Comparison of ENCODE assay signal across 8 mouse cellular contexts in the genomic region with DNA sequence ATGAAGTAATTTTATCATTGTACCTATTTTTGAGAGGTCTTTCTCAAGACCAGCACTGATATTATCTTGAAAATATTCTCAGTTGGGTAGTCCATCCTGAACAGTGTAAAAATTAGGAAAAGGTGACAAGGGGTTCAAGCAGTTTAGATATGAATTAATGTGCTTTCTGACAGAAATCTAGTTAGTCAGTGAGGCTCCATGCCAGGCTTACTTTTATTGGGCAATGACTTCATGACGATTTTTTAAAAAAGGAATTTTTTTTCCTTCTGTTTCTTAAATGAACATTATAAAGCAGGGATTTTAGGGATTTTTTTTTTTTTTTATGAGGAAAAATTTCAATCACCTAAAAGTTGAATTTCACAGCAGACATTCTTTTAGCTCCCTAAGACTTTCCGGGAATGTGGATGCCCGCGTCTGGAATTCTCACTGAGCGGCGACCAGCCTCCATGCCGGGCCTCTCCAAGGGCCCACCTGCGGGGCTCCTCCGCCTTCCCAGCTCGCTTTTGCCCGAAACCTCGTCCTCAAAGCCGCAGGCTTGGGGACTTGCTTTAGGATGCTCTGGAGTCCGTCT. TPM values are rescaled to one million over a fixed set of nuclear protein-coding genes. Genes with fewer than 3 reads are reported as not detected.
DNase-seq lines count a peak whose midpoint lies in the region; ATAC-seq lines count a peak whose summit lies in the region.

No protein-coding gene starts in this region.

- peak overlapping the region; percentile 62 for H3K4me2 ChIP-seq in lung, embryonic 15.5 days
- peak overlapping the region; percentile 75 for H3K4me2 ChIP-seq in embryonic facial prominence, embryonic 14.5 days (ENCODE audit: low read depth, low read length)
- H3K4me2 ChIP-seq in neural tube, embryonic 13.5 days, result peak overlapping the region; percentile 82

- H3K9me3 ChIP-seq in lung, embryonic 15.5 days, result no peaks in the 10 kb centered on the region
- H3K9me3 ChIP-seq in embryonic facial prominence, embryonic 14.5 days (ENCODE audit: control insufficient read depth, low read length), result no peaks in the 10 kb centered on the region
- H3K9me3 ChIP-seq in limb, embryonic 10.5 days (replicated peaks), result no peaks in the 10 kb centered on the region
- no peaks in the 10 kb centered on the region for H3K9me3 ChIP-seq in neural tube, embryonic 13.5 days

- under 1% methylated on average over 14 of the region's 14 CpGs for WGBS in lung, embryonic 15.5 days
- under 1% methylated on average over 14 of the region's 14 CpGs for WGBS in embryonic facial prominence, embryonic 14.5 days
- WGBS in limb, embryonic 10.5 days, result 2% methylated on average over 14 of the region's 14 CpGs
- WGBS in neural tube, embryonic 13.5 days, result 1% methylated on average over 14 of the region's 14 CpGs

- H3K36me3 ChIP-seq in lung, embryonic 15.5 days, result no peaks in the 10 kb centered on the region
- H3K36me3 ChIP-seq in embryonic facial prominence, embryonic 14.5 days (ENCODE audit: control insufficient read depth, insufficient read depth, low read length), result peaks cover 8% of the 10 kb centered on the region; the same call in 1 of the 2 replicates
- peaks cover 2% of the 10 kb centered on the region; the same call in 1 of the 2 replicates for H3K36me3 ChIP-seq in limb, embryonic 10.5 days
- no peaks in the 10 kb centered on the region for H3K36me3 ChIP-seq in neural tube, embryonic 13.5 days

- no peak for DNase-seq in lung, adult 18-20 months
- DNase-seq in embryonic facial prominence, embryonic 14.5 days (ENCODE audit: low spot score), result no peak
- DNase-seq in limb, embryonic 10.5 days (ENCODE audit: low spot score), result no peak
- DNase-seq in T-cell, adult 2 months (ENCODE audit: low spot score), result no peak
- DNase-seq in embryo, embryonic 10 days (ENCODE audit: low spot score), result no peak
- no peak for DNase-seq in layer of hippocampus, postnatal 25 days (ENCODE audit: extremely low spot score in 1 of 2, low spot score in 1 of 2)

- H3K27ac ChIP-seq in lung, embryonic 15.5 days, result peak overlapping the region; percentile 100
- H3K27ac ChIP-seq in embryonic facial prominence, embryonic 14.5 days (replicated peaks; ENCODE audit: low read depth, low read length), result peak overlapping the region; percentile 100
- peak overlapping the region; percentile 99 for H3K27ac ChIP-seq in limb, embryonic 10.5 days
- peak overlapping the region; percentile 100 for H3K27ac ChIP-seq in neural tube, embryonic 13.5 days (replicated peaks)

- no peaks in the 10 kb centered on the region for H3K27me3 ChIP-seq in lung, embryonic 15.5 days
- H3K27me3 ChIP-seq in embryonic facial prominence, embryonic 14.5 days (replicated peaks; ENCODE audit: control insufficient read depth, insufficient read depth, low read length), result no peaks in the 10 kb centered on the region
- no peaks in the 10 kb centered on the region for H3K27me3 ChIP-seq in limb, embryonic 10.5 days (ENCODE audit: low read depth, poor library complexity, severe bottlenecking)
- H3K27me3 ChIP-seq in neural tube, embryonic 13.5 days, result no peaks in the 10 kb centered on the region

- peak overlapping the region; percentile 95 for H3K4me3 ChIP-seq in lung, embryonic 15.5 days
- peak overlapping the region; percentile 98 for H3K4me3 ChIP-seq in embryonic facial prominence, embryonic 14.5 days (ENCODE audit: low read depth, low read length)
- H3K4me3 ChIP-seq in limb, embryonic 10.5 days, result peak overlapping the region; percentile 97
- H3K4me3 ChIP-seq in neural tube, embryonic 13.5 days, result peak overlapping the region; percentile 95

- peak; percentile 49; the same call in 1 of the 2 replicates for ATAC-seq in lung, embryonic 15.5 days (ENCODE audit: borderline replicate concordance, extremely low read depth, low FRiP score, low TSS enrichment)
- no peak for ATAC-seq in embryonic facial prominence, embryonic 14.5 days (ENCODE audit: low read depth)
- ATAC-seq in neural tube, embryonic 13.5 days (ENCODE audit: low read depth), result peak; percentile 72

- H3K9ac ChIP-seq in lung, embryonic 15.5 days, result peak overlapping the region; percentile 99
- H3K9ac ChIP-seq in embryonic facial prominence, embryonic 14.5 days (ENCODE audit: low read depth, low read length), result peak overlapping the region; percentile 99
- H3K9ac ChIP-seq in neural tube, embryonic 13.5 days, result peak overlapping the region; percentile 100

- H3K4me1 ChIP-seq in lung, embryonic 15.5 days, result peaks cover 21% of the 10 kb centered on the region
- peaks cover 20% of the 10 kb centered on the region for H3K4me1 ChIP-seq in embryonic facial prominence, embryonic 14.5 days (ENCODE audit: control insufficient read depth, insufficient read depth, low read length)
- peaks cover 15% of the 10 kb centered on the region for H3K4me1 ChIP-seq in limb, embryonic 10.5 days
- peaks cover 38% of the 10 kb centered on the region for H3K4me1 ChIP-seq in neural tube, embryonic 13.5 days (replicated peaks)

RNA-seq across cellular contexts. Expression of gene Rbm33, which starts 0.7 kb away (rescaled TPM):
- polyA plus RNA-seq in lung, embryonic 15.5 days (2015; fragmentation: Nextera tagmentation; extraction: Ambion mirVana), result 13.3 and 13.9 TPM in 2 replicates
- 15.0 and 15.7 TPM in 2 replicates for polyA plus RNA-seq in embryonic facial prominence, embryonic 14.5 days (2014; fragmentation: Nextera tagmentation; extraction: Ambion mirVana)
- 13.5 and 16.1 TPM in 2 replicates for polyA plus RNA-seq in limb, embryonic 10.5 days (2016; fragmentation: Nextera tagmentation; extraction: Ambion mirVana)
- 13.2 and 21.4 TPM in 2 replicates for polyA plus RNA-seq in neural tube, embryonic 13.5 days (2015; fragmentation: Nextera tagmentation; extraction: Ambion mirVana)
- total RNA-seq in layer of hippocampus, postnatal 25 days (2021), result 10 to 100 TPM; 57.8 to 74.8 TPM
